Mouse (Mus musculus) liver, embryonic 13.5 days (tissue): Measurements from ENCODE around the gene Caskin1. TPM values are rescaled to one million over a fixed set of nuclear protein-coding genes. Genes with fewer than 3 reads are reported as not detected.

ENCODE experiments used
- ATAC-seq: fragments of 200-750 bp; cut with Nextera tagmentation; 2 replicates; pipeline ENCODE4 v1.8.0; 2017; ENCODE audit warnings: low read depth, mild to moderate bottlenecking, moderate number of reproducible peaks, moderate library complexity
- DNase-seq: peaks from one replicate; pipeline ENCODE4 v3.0.0; 2022
- H3K27ac ChIP-seq: fragments of 300-500 bp; sonication (generic); 2 replicates; pipeline ENCODE4 v1.5.1; 2015; ENCODE audit warnings: moderate library complexity, mild to moderate bottlenecking, inconsistent platforms
- H3K27me3 ChIP-seq: fragments of 300-500 bp; sonication (generic); 2 replicates; pipeline ENCODE4 v1.6.1; 2015; ENCODE audit warnings: mild to moderate bottlenecking, inconsistent platforms
- H3K36me3 ChIP-seq: fragments of 300-500 bp; sonication (generic); 2 replicates; pipeline ENCODE4 v1.6.1; 2015; ENCODE audit warnings: mild to moderate bottlenecking, inconsistent platforms
- H3K4me1 ChIP-seq: fragments of 300-500 bp; sonication (generic); replicated peaks from 2 replicates; pipeline ENCODE4 v1.6.1; 2015; ENCODE audit warnings: inconsistent platforms
- H3K4me2 ChIP-seq: fragments of 300-500 bp; sonication (generic); 2 replicates; pipeline ENCODE4 v1.6.1; 2015; ENCODE audit warnings: inconsistent platforms, mild to moderate bottlenecking, moderate library complexity
- H3K4me3 ChIP-seq: fragments of 300-500 bp; sonication (generic); replicated peaks from 2 replicates; pipeline ENCODE4 v1.5.1; 2015; ENCODE audit warnings: mild to moderate bottlenecking, inconsistent platforms
- H3K9ac ChIP-seq: fragments of 300-500 bp; sonication (generic); 2 replicates; pipeline ENCODE4 v1.6.1; 2015; ENCODE audit warnings: mild to moderate bottlenecking, inconsistent platforms
- H3K9me3 ChIP-seq: fragments of 300-500 bp; sonication (generic); replicated peaks from 2 replicates; pipeline ENCODE4 v1.6.1; 2016; ENCODE audit warnings: inconsistent platforms
- WGBS: fragments of 180-500 bp; shearing (Covaris S2); methylation state at CpG from one replicate; pipeline ENCODE4 v1.1.7; 2015; ENCODE audit not compliant: insufficient replicate concordance; 5-methylcytosine and 5-hydroxymethylcytosine counted together
- polyA plus RNA-seq: library from polyadenylated mRNA; unstranded; fragments of >200 nt; fragmentation: Nextera tagmentation; extraction: Ambion mirVana; gene quantifications from 2 replicates; pipeline ENCODE4 v1.2.1, GENCODE M21; 2015

Gene Caskin1
- polyA plus RNA-seq, 1 experiment from 2014 or later, result 0.20 TPM

DNA sequence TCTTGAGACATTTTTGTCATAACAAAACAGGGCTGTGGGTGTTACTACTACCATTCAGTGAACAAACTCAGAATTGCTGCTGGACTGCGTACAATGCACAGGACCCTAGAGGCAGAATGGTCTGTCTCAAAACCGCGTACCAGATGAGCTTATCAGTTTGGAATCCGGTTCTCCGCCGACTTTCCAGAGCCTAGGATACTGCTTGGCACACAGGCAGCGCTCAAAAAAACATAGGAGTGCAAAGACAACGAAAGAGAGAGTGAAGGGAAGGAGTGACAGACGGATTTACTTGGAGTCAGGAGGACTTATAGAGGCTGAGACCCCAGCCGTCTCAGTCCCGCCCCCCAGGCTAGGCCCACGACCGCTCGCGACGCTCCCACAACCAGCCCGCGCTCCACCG lies 38.9 kb downstream of the Caskin1 start:
- 0% methylated on average over 19 of the region's 19 CpGs for WGBS
- ATAC-seq, result no peak
- Histone ChIP-seq H3K9ac (peak overlapping the region; percentile 88), H3K4me2 (peak overlapping the region; percentile 79), H3K4me3 (peak overlapping the region; percentile 81), H3K27ac (peak overlapping the region; percentile 73), H3K4me1 (peaks cover 72% of the 10 kb centered on the region), H3K27me3 (no peaks in the 10 kb centered on the region), H3K36me3 (peaks cover 36% of the 10 kb centered on the region), H3K9me3 (no peaks in the 10 kb centered on the region)
- no peak for DNase-seq

DNA sequence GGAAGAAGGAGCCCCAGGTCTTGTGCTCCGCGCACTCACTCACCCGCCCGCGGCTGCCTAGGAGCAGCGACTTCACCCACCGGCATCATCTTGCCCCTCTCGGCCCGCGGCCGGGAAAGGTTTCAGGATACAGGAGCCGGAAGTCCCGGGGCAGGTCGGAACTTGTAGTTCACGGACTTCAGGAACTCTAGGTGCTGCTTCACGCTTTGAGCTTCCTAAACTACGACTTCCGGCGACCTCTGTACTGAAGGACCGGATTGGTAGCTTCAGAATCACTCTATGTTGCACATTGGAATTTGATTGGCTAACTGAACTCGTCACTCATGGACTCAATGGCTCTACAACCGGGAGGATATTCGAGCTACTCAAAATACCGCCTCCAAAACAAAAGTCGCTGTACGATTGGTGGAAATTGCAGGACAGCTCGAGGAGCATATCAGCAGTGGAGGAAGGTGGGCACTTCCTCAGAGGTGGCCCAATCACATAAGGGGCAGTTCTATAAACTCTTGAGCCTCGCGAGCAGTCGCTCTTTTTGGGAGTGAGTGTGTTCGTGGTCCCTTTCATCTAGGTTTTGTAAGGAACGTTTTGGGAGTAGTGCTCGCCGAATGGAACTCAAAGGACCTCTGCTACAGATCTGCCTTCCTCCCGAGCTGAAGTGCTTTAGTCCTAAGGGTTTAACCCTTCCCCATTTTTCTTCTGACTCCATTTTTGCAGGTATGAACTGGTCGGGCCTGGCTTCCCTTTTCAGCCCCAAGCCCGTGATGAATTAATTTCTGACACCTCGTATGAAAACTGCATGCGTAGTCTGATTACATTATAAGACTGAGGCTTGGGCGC lies 39.5 kb downstream of the Caskin1 start, which contains the start of gene Traf7:
Gene Traf7, minus strand, starts transcription at position 216 of the 837 bp plus-strand sequence.
- Histone ChIP-seq H3K36me3 (peaks cover 31% of the 10 kb centered on the region), H3K4me1 (peaks cover 76% of the 10 kb centered on the region), H3K9me3 (no peaks in the 10 kb centered on the region), H3K27ac (peak within 1 kb of the TSS; percentile 90), H3K9ac (peak within 1 kb of the TSS; percentile 88), H3K4me3 (peak within 1 kb of the TSS; percentile 81), H3K4me2 (peak within 1 kb of the TSS; percentile 82), H3K27me3 (no peaks in the 10 kb centered on the region)
- under 1% methylated on average over 40 of the region's 40 CpGs for WGBS
- ATAC-seq (peak; percentile 94), DNase-seq (peak; percentile 94)

DNA sequence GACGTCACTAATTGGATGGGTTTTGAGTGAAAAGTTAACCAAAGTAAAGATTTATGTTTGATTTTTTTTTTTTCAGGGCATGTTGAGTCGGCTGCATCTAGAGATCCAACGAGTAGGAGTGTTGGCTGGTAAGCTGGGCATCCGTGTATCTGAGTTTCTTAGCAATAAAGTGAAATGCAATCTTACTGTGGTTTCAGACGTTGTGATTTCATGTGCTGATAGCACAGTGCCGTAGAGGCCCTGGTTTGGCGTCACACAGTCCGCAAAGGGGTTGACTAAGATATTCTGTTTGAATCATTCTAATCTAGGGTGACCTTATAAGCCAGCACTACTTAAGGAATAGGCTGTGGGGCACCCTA lies 40.1 kb downstream of the Caskin1 start:
- Histone ChIP-seq H3K9me3 (no peaks in the 10 kb centered on the region), H3K27ac (peak overlapping the region; percentile 90), H3K27me3 (no peaks in the 10 kb centered on the region), H3K9ac (peak overlapping the region; percentile 85), H3K4me3 (peak overlapping the region; percentile 64), H3K4me1 (peaks cover 79% of the 10 kb centered on the region), H3K36me3 (peaks cover 27% of the 10 kb centered on the region), H3K4me2 (peak overlapping the region; percentile 82)
- ATAC-seq (no peak), DNase-seq (no peak)
- WGBS, result 0% methylated on average over 8 of the region's 8 CpGs

DNA sequence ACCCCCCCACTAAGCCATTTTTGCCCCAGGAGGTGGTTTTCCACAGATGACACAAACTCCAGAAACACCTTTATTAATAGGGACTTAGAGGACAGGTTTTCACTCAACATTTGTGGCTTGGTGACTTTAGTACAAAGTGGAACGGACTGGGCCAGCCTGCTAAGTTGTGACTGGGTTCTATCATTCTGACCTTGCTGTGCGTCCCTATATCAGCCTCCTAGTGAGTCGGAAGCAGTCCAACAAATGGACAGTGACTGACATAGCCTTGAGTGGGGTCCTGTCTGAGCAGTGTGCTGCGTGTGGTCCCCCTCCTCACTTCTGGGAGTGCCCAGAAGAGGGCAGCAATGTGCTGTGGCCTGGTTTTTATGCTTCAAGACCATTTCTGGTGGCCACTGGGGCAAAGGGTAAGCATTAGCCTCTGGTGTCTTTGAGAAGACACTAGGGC lies 40.6 kb downstream of the Caskin1 start:
- Histone ChIP-seq H3K4me1 (peaks cover 82% of the 10 kb centered on the region), H3K27ac (peak overlapping the region; percentile 90), H3K4me3 (peak overlapping the region; percentile 64), H3K27me3 (no peaks in the 10 kb centered on the region), H3K9ac (peak overlapping the region; percentile 85), H3K9me3 (no peaks in the 10 kb centered on the region), H3K4me2 (peak overlapping the region; percentile 82), H3K36me3 (peaks cover 27% of the 10 kb centered on the region)
- no peak for ATAC-seq
- DNase-seq, result peak; percentile 42
- under 1% methylated on average over 4 of the region's 4 CpGs for WGBS

DNA sequence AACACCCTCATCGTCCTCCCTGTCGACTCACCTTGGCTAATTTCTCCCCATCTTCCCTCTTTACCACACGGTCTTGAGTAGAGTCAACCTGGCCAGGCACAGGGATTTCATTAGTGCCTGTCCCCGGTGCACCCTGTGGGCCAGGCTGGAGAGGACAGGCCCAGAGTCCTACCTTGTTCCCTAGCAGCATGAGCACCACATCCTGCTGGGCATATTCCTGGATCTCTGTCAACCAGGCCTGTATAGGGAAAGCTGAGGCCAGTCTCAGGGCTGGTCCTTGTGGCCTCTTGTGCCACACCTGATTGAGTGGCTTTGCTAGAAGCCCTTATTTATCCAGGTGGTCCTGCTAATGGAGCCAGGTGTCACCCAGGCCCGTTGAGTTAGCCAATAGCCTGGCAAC lies 41.5 kb downstream of the Caskin1 start:
- Histone ChIP-seq H3K9me3 (no peaks in the 10 kb centered on the region), H3K4me2 (peak overlapping the region; percentile 82), H3K27me3 (no peaks in the 10 kb centered on the region), H3K9ac (peak overlapping the region; percentile 85), H3K36me3 (peaks cover 23% of the 10 kb centered on the region), H3K4me1 (peaks cover 84% of the 10 kb centered on the region), H3K4me3 (peak overlapping the region; percentile 64), H3K27ac (peak overlapping the region; percentile 90)
- 13% methylated on average over 5 of the region's 5 CpGs for WGBS
- DNase-seq (no peak), ATAC-seq (no peak)

DNA sequence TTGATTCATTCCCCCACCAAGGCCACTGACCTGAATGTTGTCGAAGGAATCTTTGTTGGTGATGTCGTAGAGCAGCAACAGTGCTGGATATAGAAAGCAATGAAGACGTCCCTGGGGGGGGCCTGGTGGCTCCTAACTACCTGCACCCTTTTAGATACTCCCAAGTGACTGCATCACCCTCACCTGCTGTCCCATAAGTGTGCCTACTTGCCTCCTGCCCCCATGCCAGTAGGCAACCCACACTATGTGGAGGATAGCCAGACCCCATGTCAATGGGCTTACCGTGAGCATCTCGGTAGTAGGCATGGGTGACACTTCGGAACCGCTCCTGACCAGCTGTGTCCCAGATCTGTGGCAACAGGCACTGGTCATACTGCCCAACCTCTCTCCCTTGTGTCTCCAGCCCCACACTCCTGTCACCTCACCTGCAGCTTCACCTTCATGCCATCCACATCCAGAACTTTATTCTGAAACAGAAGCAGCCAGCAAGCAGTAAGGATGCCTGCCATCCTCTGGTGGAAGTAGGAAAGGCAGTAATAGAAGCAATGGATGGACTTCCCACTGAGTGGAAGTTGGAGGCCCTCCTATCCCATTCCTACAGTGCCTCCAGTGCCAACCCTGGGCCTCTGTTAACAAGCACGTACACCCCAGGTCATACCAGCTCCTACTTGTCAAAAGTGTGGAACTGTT lies 42.1 kb downstream of the Caskin1 start:
- Histone ChIP-seq H3K4me2 (peak overlapping the region; percentile 82), H3K9me3 (no peaks in the 10 kb centered on the region), H3K27ac (peak overlapping the region; percentile 90), H3K9ac (peak overlapping the region; percentile 85), H3K4me3 (peak overlapping the region; percentile 64), H3K27me3 (no peaks in the 10 kb centered on the region), H3K36me3 (peaks cover 23% of the 10 kb centered on the region), H3K4me1 (peaks cover 81% of the 10 kb centered on the region)
- DNase-seq, result no peak
- no peak for ATAC-seq
- WGBS, result 19% methylated on average over 8 of the region's 8 CpGs

DNA sequence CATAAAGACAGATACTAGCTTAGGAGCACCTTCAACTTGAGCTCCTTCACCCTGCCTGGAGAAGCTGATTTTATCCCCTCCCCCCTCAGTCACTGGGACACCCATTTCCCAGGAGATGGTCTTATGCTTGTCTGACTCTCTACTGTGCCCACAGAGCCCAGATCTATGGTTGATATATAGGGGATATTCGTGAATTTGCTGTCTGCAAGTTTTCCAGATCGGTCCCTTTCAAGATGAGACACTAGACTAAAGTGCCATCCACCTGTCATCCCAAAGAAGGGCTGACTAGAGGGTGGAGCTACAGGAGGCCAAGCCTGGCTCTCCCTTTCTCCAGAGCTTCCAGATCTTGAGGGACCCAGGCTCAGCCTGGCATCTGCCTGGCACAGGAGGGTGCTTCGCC lies 42.7 kb downstream of the Caskin1 start:
- WGBS, result 39% methylated on average over 3 of the region's 3 CpGs
- H3K27ac ChIP-seq, result peak overlapping the region; percentile 90; the same call in 1 of the 2 replicates
- H3K4me2 ChIP-seq, result 0 out of 2 replicates have a peak overlapping the region, but pooled peaks have one; percentile 82

DNA sequence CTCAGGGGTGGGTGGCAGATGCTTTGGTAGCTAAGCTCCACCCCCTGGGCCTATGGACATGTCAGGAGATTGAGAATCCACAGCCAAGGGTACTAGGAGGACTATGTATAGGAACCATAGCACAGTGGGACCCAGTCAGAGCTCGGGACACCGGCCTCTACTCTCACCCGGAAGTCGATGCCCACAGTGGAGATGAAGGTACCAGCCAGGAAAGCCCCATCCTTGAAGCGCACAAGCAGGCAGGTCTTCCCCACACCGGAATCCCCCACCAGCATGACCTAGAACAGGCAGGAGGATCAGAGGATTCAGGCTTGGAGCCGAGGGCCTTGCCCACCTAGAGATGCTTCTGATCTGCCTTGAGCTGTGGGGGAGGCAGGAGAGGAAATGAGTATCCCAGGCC lies 43.6 kb downstream of the Caskin1 start:
- Histone ChIP-seq H3K27me3 (no peaks in the 10 kb centered on the region), H3K36me3 (peaks cover 23% of the 10 kb centered on the region), H3K4me2 (no peak overlapping the region), H3K27ac (no peak overlapping the region), H3K4me3 (no peak overlapping the region), H3K9ac (no peak overlapping the region), H3K4me1 (peaks cover 65% of the 10 kb centered on the region), H3K9me3 (no peaks in the 10 kb centered on the region)
- ATAC-seq, result no peak
- 69% methylated on average over 7 of the region's 7 CpGs for WGBS
- no peak for DNase-seq

More for the DNA sequence above, 42.7 kb downstream of the Caskin1 start:
- ATAC-seq (no peak), DNase-seq (no peak)
- peaks cover 75% of the 10 kb centered on the region for H3K4me1 ChIP-seq
- H3K27me3 ChIP-seq, result no peaks in the 10 kb centered on the region
- H3K36me3 ChIP-seq, result peaks cover 23% of the 10 kb centered on the region
- H3K9ac ChIP-seq, result 0 out of 2 replicates have a peak overlapping the region, but pooled peaks have one; percentile 28
- no peaks in the 10 kb centered on the region for H3K9me3 ChIP-seq
- H3K4me3 ChIP-seq, result no peak overlapping the region

DNA sequence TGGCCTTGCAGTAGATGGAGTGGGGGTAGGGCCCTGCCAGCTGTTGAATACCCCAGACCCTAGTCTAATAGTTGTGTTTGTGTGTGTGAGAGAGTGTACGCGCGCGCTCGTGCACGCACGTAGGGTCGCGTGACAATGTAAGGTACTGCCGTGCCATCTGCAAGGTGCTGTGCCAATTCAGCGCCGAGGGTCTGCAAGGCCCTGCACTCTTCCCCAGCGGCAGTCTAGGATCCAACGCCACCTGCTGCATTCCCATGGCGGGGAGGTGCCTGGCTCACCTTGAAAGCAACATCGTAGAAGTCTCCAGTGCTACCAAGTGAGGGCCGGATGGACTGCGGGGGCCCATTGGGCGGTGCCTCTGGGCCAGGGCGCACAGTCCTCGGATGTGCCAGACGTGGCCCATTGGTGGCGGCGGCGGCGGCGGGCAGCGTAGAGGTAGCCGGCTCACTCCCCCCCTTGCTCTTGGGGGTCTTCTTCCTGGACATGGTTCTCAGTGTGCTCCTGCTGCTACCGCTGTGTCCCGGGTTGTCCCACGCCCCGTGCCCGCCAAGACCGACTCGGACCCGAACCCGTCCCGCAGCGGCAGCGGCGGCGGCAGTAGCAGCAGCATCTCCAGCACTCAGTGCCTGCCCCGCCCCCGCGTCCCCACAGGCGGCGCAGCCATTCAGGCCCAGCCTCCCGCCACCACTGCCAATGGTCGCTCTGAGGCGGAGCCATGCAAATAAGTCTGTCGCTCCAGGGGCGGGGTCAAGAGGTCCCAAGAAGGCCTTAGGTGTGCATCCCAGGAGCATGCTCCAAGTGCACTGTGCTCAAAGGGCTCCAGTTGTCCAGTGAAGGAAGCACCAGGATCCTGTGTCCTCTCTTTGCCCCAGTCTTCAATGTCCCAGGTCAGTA lies 44.9 kb downstream of the Caskin1 start:
- Histone ChIP-seq H3K9me3 (no peaks in the 10 kb centered on the region), H3K27ac (no peak overlapping the region; the same call in 1 of the 2 replicates), H3K36me3 (peaks cover 23% of the 10 kb centered on the region), H3K4me3 (peak overlapping the region; percentile 58), H3K9ac (peak overlapping the region; percentile 67), H3K27me3 (no peaks in the 10 kb centered on the region), H3K4me1 (peaks cover 65% of the 10 kb centered on the region), H3K4me2 (peak overlapping the region; percentile 90)
- peak; percentile 86 for ATAC-seq
- peak; percentile 90 for DNase-seq
- 9% methylated on average over 53 of the region's 53 CpGs for WGBS

DNA sequence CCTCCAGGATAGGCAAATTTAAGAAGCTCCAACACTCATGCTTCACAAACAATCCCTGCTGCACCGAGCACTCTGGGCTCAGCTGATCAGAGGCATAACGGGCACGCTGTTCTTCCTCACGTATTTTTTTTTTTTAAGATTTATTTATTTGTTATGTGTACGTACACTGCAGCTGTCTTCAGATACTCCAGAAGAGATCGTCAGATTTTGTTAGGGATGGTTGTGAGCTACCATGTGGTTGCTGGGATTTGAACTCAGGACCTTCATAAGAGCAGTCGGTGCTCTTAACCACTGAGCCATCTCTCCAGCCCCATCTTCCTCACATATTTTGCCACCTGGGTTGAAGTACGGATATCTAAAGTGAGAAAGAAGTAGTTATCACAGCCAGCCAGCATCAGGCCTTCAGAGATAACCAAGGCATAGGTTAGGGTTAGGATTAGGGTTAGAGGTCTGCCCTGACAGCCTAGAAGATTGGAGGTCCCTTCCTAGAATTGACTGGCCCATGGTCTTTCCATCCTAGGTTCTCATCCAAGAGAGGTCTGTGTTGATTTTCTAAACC lies 45.8 kb downstream of the Caskin1 start, which contains the start of gene Rab26:
Gene Rab26, minus strand, starts transcription at position 51 of the 559 bp plus-strand sequence.
- H3K27me3 ChIP-seq, result no peaks in the 10 kb centered on the region
- ATAC-seq, result no peak
- peak within 1 kb of the TSS; percentile 67 for H3K9ac ChIP-seq
- no peaks in the 10 kb centered on the region for H3K9me3 ChIP-seq
- peaks cover 17% of the 10 kb centered on the region for H3K36me3 ChIP-seq
- peak within 1 kb of the TSS; percentile 90 for H3K4me2 ChIP-seq
- 48% methylated on average over 8 of the region's 8 CpGs for WGBS
- no peak within 1 kb of the TSS; the same call in 1 of the 2 replicates for H3K27ac ChIP-seq
- H3K4me3 ChIP-seq, result peak within 1 kb of the TSS; percentile 58
- no peak for DNase-seq
- H3K4me1 ChIP-seq, result peaks cover 57% of the 10 kb centered on the region
